Mouse (Mus musculus): ENCODE results near the gene Itpk1.

Gene Itpk1

DNA sequence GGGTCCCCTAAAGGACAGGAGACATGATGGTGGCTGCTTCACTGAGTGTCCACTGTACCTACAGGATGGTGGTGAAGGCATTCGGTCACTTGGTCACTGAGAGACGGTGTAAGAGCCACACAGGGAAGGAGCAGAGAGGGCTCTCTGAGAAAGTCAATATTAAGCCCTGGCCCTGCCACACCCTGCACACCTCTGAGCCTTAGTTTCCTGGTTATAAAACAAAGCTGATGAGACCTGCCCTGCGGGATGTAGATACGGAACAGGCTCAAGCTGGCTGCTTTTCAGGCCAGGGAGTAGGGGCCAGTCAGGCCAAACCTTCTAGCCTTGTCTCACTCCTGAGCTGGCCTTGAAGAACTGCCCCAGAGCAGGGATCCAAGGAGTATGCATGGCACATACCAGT is 82.9 kb downstream of the Itpk1 start:
- DNase-seq: no peak

DNA sequence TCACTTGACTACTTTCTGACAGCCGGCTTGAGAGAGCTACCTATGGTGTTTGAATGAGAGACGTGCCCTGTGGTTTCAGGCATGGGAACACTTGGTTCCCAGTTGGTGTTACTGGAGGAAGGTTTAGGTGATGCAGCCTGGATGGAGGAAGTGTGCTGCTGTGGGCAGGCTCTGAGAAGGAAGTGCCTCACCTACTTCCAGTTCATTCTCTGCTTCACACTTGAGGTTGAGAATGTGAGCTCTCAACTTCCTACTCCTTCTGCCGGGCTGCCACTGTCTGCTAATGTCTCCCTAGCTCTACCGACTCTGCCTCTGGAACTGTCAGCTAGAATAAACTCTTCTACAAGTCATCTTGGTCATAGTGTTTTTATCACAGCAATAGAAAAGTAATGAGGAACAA is 83.5 kb downstream of the Itpk1 start:
- no peak for DNase-seq

- no peak for DNase-seq
Measured at GRCm38 (mm10) chr12:102619908-102620307, 84.8 kb downstream of the Itpk1 start.

DNA sequence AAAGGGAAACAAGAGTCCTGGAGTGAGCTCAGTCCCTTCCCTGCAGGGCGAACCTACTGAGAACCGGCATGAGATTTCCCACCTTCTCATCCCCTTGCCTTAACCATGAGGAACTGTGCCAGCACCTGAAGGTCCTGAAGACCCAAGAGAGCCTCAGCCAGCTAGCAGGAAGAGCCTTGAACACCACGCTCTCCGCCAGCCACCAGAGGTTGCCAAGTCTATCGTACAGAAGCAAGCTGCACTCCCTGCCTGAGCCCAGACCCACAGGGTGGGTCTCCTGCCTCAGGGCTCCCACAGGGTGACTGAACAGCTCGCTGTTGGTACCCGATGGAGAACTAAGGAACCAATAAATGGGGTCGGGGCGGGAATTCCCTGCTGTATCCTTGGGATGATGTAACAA is 86.6 kb downstream of the Itpk1 start:
- DNase-seq: no peak

GRCm38 (mm10) chr12:102616843-102617519 is 87.7 kb downstream of the Itpk1 start:
- no peak for DNase-seq

DNA sequence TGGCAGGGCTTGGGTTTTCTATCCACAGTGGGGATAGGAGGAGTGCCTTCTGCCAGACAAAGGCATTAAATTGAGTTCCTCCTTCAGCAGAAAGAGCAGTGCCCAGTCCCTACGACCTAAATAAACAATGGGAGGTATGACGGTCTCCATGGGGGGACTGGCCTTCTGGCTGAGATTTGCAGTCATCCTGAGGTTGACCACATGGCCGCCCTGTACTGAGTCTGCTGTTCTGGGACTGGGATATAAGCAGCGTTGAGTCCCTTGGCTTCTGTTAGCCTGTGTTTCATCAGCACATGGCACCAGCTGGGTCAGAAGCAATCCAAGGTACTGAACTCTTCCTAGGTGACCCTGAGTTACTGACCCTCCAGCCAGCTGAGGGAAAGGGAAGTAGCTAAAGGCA is 88.5 kb downstream of the Itpk1 start:
- no peak for DNase-seq

- no peak for DNase-seq
Measured at GRCm38 (mm10) chr12:102613411-102613810, 91.3 kb downstream of the Itpk1 start.

DNA sequence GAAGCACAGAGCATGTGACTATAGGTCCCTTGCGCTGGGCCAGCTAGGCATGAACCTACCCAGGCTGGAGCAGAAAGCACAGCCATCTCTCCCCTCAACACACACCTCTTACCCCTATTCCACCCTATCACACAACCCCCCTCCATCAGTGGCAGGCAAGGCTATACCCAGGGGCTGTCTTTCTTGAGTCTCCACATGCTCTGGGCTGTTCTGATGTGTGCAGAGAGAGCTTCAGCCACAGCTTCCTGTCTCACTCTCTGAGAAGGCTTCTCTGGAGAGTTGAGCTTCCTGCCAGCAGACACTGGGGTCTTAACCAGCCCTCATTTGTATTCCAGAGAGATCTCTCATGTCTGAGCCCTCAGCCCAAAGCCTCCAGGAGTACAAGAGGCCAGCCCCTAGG is 92.3 kb downstream of the Itpk1 start:
- DNase-seq: peak; percentile 71

- no peak for DNase-seq
Measured at GRCm38 (mm10) chr12:102610927-102611326, 93.8 kb downstream of the Itpk1 start.

GRCm38 (mm10) chr12:102607808-102608517 is 96.8 kb downstream of the Itpk1 start:
- no peak for DNase-seq

GRCm38 (mm10) chr12:102607066-102607465 is 97.7 kb downstream of the Itpk1 start:
- DNase-seq: no peak

GRCm38 (mm10) chr12:102605607-102606006 is 99.1 kb downstream of the Itpk1 start:
- peak; percentile 44 for DNase-seq

- no peak for DNase-seq
Measured at GRCm38 (mm10) chr12:102602255-102603041, 102.3 kb downstream of the Itpk1 start.

GRCm38 (mm10) chr12:102601847-102602246 is 102.9 kb downstream of the Itpk1 start:
- DNase-seq: no peak

- DNase-seq: no peak
Measured at GRCm38 (mm10) chr12:102600345-102600744, 104.4 kb downstream of the Itpk1 start.

GRCm38 (mm10) chr12:102599801-102600200 is 104.9 kb downstream of the Itpk1 start:
- no peak for DNase-seq

GRCm38 (mm10) chr12:102598535-102598934 is 106.2 kb downstream of the Itpk1 start:
- no peak for DNase-seq

- no peak for DNase-seq
Measured at GRCm38 (mm10) chr12:102597466-102597865, 107.3 kb downstream of the Itpk1 start.

DNA sequence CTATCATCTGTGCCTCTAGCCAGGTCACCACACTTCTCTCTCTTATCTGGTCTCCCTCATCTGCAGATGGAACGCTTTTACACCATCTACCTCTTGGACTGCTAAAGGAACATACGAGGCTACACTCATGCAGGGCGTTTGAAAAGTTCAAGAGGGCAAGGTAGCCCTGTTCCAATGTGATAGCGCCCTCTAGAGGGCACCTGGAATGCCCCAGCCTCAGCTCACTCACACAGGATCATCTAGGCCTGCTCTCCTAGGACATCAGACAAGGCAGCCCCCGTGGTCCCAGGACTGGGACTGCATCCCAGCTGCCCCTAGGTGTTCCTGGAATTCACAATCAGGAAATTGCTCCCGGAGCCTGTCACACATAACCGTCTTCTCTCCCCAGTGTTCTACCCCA is 108.3 kb downstream of the Itpk1 start:
- DNase-seq: peak; percentile 26

GRCm38 (mm10) chr12:102594627-102595026 is 110.1 kb downstream of the Itpk1 start:
- DNase-seq: no peak

DNA sequence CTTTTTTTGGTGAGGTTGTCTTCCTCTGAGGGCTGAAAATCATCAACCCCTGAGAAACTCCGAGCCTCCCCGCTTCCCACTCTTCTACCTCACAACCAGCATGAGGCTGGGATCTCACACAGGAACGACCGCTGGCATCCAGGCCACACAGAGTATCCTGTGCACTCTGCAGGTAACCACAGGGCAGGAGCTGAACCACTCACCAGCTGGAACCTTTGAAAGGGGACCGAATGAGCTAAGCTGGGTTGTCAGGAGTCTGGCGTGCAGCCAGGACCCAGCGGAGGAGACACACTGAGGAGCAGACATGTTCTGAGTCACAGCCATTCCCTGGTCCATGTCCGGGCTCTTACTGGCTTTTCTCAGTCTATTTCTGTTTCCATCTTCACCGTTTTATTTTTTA is 111.0 kb downstream of the Itpk1 start:
- DNase-seq: no peak

- DNase-seq: no peak
Measured at GRCm38 (mm10) chr12:102590711-102591360, 113.9 kb downstream of the Itpk1 start.

DNA sequence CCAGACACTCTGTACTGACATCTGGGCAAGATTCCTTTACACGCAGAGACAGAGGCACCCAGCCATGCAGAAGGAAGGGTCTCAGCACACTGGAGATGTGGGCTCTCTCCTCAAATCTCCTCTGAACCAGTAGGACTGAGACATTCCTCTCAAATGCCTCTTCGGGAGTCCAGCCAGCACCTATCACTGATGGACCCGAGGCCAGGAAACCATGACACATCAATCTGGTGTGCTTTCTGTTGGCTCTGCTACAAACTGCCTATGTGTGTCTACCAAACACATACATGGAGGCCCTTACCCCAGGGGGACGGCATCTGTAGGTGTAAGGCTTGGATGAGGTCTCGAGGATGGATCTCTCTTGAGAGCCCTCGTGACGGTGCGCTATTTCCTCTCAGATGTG is 117.6 kb downstream of the Itpk1 start:
- no peak for DNase-seq

Measured in thymus, postnatal 25 days (tissue).